Mouse (Mus musculus) embryonic facial prominence, embryonic 12.5 days (tissue): ENCODE measurements around the gene Btn2a2. TPM values are rescaled to one million over a fixed set of nuclear protein-coding genes. Genes with fewer than 3 reads are reported as not detected.
A peak's percentile ranks its signal among the peaks of the same experiment; 100 is the strongest.

Experiments
- ATAC-seq: fragments of 200-750 bp; cut with Nextera tagmentation; 2 replicates; pipeline ENCODE4 v1.8.0; 2017; ENCODE audit not compliant: insufficient number of reproducible peaks, insufficient read depth, low FRiP score, low TSS enrichment
- H3K27ac ChIP-seq: fragments of 300-500 bp; sonication (generic); 2 replicates; pipeline ENCODE4 v1.5.1; 2016; ENCODE audit warnings: mild to moderate bottlenecking
- H3K27me3 ChIP-seq: fragments of 300-500 bp; sonication (generic); 2 replicates; pipeline ENCODE4 v1.6.1; 2016; ENCODE audit warnings: mild to moderate bottlenecking, moderate library complexity
- H3K36me3 ChIP-seq: fragments of 300-500 bp; sonication (generic); 2 replicates; pipeline ENCODE4 v1.6.1; 2016; ENCODE audit warnings: mild to moderate bottlenecking
- H3K4me1 ChIP-seq: fragments of 300-500 bp; sonication (generic); 2 replicates; pipeline ENCODE4 v1.6.1; 2016
- H3K4me2 ChIP-seq: fragments of 300-500 bp; sonication (generic); replicated peaks from 2 replicates; pipeline ENCODE4 v1.6.1; 2016; ENCODE audit warnings: mild to moderate bottlenecking, moderate library complexity
- H3K4me3 ChIP-seq: fragments of 300-500 bp; sonication (generic); 2 replicates; pipeline ENCODE4 v1.5.1; 2016; ENCODE audit warnings: mild to moderate bottlenecking
- H3K9ac ChIP-seq: fragments of 300-500 bp; sonication (generic); 2 replicates; pipeline ENCODE4 v1.6.1; 2016; ENCODE audit warnings: mild to moderate bottlenecking, moderate library complexity
- H3K9me3 ChIP-seq: fragments of 300-500 bp; sonication (generic); 2 replicates; pipeline ENCODE4 v1.6.1; 2016; ENCODE audit warnings: mild to moderate bottlenecking, moderate library complexity
- WGBS: fragments of 180-500 bp; shearing (Covaris S2); methylation state at CpG from one replicate; pipeline ENCODE4 v1.1.7; 2016; 5-methylcytosine and 5-hydroxymethylcytosine counted together
- polyA plus RNA-seq: library from polyadenylated mRNA; unstranded; fragments of >200 nt; fragmentation: Nextera tagmentation; extraction: Ambion mirVana; gene quantifications from 2 replicates; pipeline ENCODE4 v1.2.1, GENCODE M21; 2016

The Btn2a2 gene
- polyA plus RNA-seq, 1 experiment from 2014 or later: 1.6 TPM

- no peak for ATAC-seq
- no peak overlapping the region for H3K9ac ChIP-seq
- 2% methylated on average over 6 of the region's 6 CpGs for WGBS
Observed at GRCm38 (mm10) chr13:23518295-23518603, 29.6 kb upstream of the Btn2a2 start.

GRCm38 (mm10) chr13:23517603-23518294 is 29.1 kb upstream of the Btn2a2 start:
- under 1% methylated on average over 27 of the region's 27 CpGs for WGBS
- Histone ChIP-seq H3K27ac (peak overlapping the region; percentile 70; the same call in 1 of the 2 replicates), H3K27me3 (no peaks in the 10 kb centered on the region), H3K9ac (no peak overlapping the region), H3K9me3 (no peaks in the 10 kb centered on the region), H3K36me3 (no peaks in the 10 kb centered on the region), H3K4me2 (peak overlapping the region; percentile 66), H3K4me1 (no peaks in the 10 kb centered on the region), H3K4me3 (peak overlapping the region; percentile 52)
- ATAC-seq: peak; percentile 73; the same call in 1 of the 2 replicates

More at GRCm38 (mm10) chr13:23518295-23518603, 29.6 kb upstream of the Btn2a2 start:
- H3K36me3 ChIP-seq: no peaks in the 10 kb centered on the region
- H3K4me2 ChIP-seq: peak overlapping the region; percentile 66
- no peaks in the 10 kb centered on the region for H3K9me3 ChIP-seq
- peak overlapping the region; percentile 52 for H3K4me3 ChIP-seq
- H3K27me3 ChIP-seq: no peaks in the 10 kb centered on the region
- H3K27ac ChIP-seq: no peak overlapping the region
- H3K4me1 ChIP-seq: no peaks in the 10 kb centered on the region

- Histone ChIP-seq H3K36me3 (no peaks in the 10 kb centered on the region), H3K27ac (peak overlapping the region; percentile 70; the same call in 1 of the 2 replicates)
- under 1% methylated on average over 19 of the region's 19 CpGs for WGBS
Observed at GRCm38 (mm10) chr13:23516822-23517602, 28.4 kb upstream of the Btn2a2 start.

GRCm38 (mm10) chr13:23515826-23516620 is 27.4 kb upstream of the Btn2a2 start:
- Histone ChIP-seq H3K4me2 (peak overlapping the region; percentile 61), H3K36me3 (no peaks in the 10 kb centered on the region), H3K4me3 (peak overlapping the region; percentile 33), H3K9me3 (no peaks in the 10 kb centered on the region), H3K4me1 (no peaks in the 10 kb centered on the region), H3K27me3 (no peaks in the 10 kb centered on the region), H3K27ac (no peak overlapping the region), H3K9ac (peak overlapping the region; percentile 40; the same call in 1 of the 2 replicates)
- WGBS: 50% methylated on average over 15 of the region's 15 CpGs
- no peak for ATAC-seq

More at GRCm38 (mm10) chr13:23516822-23517602, 28.4 kb upstream of the Btn2a2 start:
- Histone ChIP-seq H3K4me2 (peak overlapping the region; percentile 66), H3K4me3 (peak overlapping the region; percentile 52), H3K9me3 (no peaks in the 10 kb centered on the region), H3K9ac (no peak overlapping the region), H3K4me1 (no peaks in the 10 kb centered on the region), H3K27me3 (no peaks in the 10 kb centered on the region)
- ATAC-seq: no peak

- Histone ChIP-seq H3K27ac (no peak overlapping the region), H3K4me1 (0 out of 2 replicates have a peak, but pooled peaks cover 3% of the 10 kb centered on the region), H3K4me2 (no peak overlapping the region), H3K36me3 (no peaks in the 10 kb centered on the region), H3K27me3 (no peaks in the 10 kb centered on the region), H3K9me3 (no peaks in the 10 kb centered on the region), H3K9ac (no peak overlapping the region), H3K4me3 (no peak overlapping the region)
- no peak for ATAC-seq
- 72% methylated on average over 5 of the region's 5 CpGs for WGBS
Observed at GRCm38 (mm10) chr13:23515281-23515680, 26.6 kb upstream of the Btn2a2 start.

GRCm38 (mm10) chr13:23513517-23513916 is 24.9 kb upstream of the Btn2a2 start:
- 91% methylated on average over 1 of the region's 1 CpGs for WGBS
- H3K27ac ChIP-seq: no peak overlapping the region
- ATAC-seq: no peak

GRCm38 (mm10) chr13:23510127-23510526 is 21.5 kb upstream of the Btn2a2 start:
- Histone ChIP-seq H3K4me1 (peaks cover 11% of the 10 kb centered on the region; the same call in 1 of the 2 replicates), H3K27ac (no peak overlapping the region), H3K4me3 (no peak overlapping the region), H3K27me3 (no peaks in the 10 kb centered on the region), H3K36me3 (no peaks in the 10 kb centered on the region), H3K9ac (no peak overlapping the region), H3K9me3 (no peaks in the 10 kb centered on the region), H3K4me2 (no peak overlapping the region)
- ATAC-seq: no peak
- WGBS: 32% methylated on average over 1 of the region's 1 CpGs

More at GRCm38 (mm10) chr13:23513517-23513916, 24.9 kb upstream of the Btn2a2 start:
- Histone ChIP-seq H3K4me1 (0 out of 2 replicates have a peak, but pooled peaks cover 3% of the 10 kb centered on the region), H3K4me3 (no peak overlapping the region), H3K36me3 (no peaks in the 10 kb centered on the region), H3K27me3 (no peaks in the 10 kb centered on the region), H3K9me3 (no peaks in the 10 kb centered on the region), H3K9ac (no peak overlapping the region), H3K4me2 (no peak overlapping the region)

- Histone ChIP-seq H3K4me3 (peak overlapping the region; percentile 29; the same call in 1 of the 2 replicates), H3K27me3 (no peaks in the 10 kb centered on the region), H3K9me3 (no peaks in the 10 kb centered on the region), H3K36me3 (no peaks in the 10 kb centered on the region), H3K4me2 (peak overlapping the region; percentile 55; the same call in 1 of the 2 replicates), H3K9ac (no peak overlapping the region), H3K4me1 (peaks cover 14% of the 10 kb centered on the region; the same call in 1 of the 2 replicates), H3K27ac (no peak overlapping the region)
- 14% methylated on average over 14 of the region's 14 CpGs for WGBS
- no peak for ATAC-seq
Observed at GRCm38 (mm10) chr13:23506819-23507515, 18.3 kb upstream of the Btn2a2 start.

- WGBS: 5% methylated on average over 13 of the region's 13 CpGs
- peak overlapping the region; percentile 55 for H3K4me2 ChIP-seq
- H3K4me3 ChIP-seq: peak overlapping the region; percentile 29
- H3K27me3 ChIP-seq: no peaks in the 10 kb centered on the region
- ATAC-seq: no peak
- H3K9ac ChIP-seq: no peak overlapping the region
- H3K9me3 ChIP-seq: no peaks in the 10 kb centered on the region
- peak overlapping the region; percentile 55; the same call in 1 of the 2 replicates for H3K27ac ChIP-seq
- peaks cover 14% of the 10 kb centered on the region; the same call in 1 of the 2 replicates for H3K4me1 ChIP-seq
- H3K36me3 ChIP-seq: no peaks in the 10 kb centered on the region
Observed at GRCm38 (mm10) chr13:23506351-23506750, 17.7 kb upstream of the Btn2a2 start.

- Histone ChIP-seq H3K9ac (peak overlapping the region; percentile 25; the same call in 1 of the 2 replicates), H3K36me3 (no peaks in the 10 kb centered on the region), H3K4me2 (peak overlapping the region; percentile 55), H3K4me3 (peak overlapping the region; percentile 29), H3K27ac (peak overlapping the region; percentile 55; the same call in 1 of the 2 replicates), H3K4me1 (peaks cover 14% of the 10 kb centered on the region; the same call in 1 of the 2 replicates), H3K27me3 (no peaks in the 10 kb centered on the region), H3K9me3 (no peaks in the 10 kb centered on the region)
- no peak for ATAC-seq
- WGBS: 2% methylated on average over 14 of the region's 14 CpGs
Observed at GRCm38 (mm10) chr13:23505662-23506345, 17.1 kb upstream of the Btn2a2 start.
